ENCODE assay signal across 14 mouse cellular contexts in genomic region chr3:54592655-54593428, GRCm38 (mm10).
A peak's percentile ranks its signal among the peaks of the same experiment; 100 is the strongest.
DNase-seq lines count a peak whose midpoint lies in the region; ATAC-seq and TF ChIP-seq lines count a peak whose summit lies in the region.
"Had no signal": no experiment of that assay in that cellular context is flagged by ENCODE, and none has a peak within 500 bp of the region (broad histone marks: within the 10 kb centered on the region; RNA-seq: fewer than 3 reads in every experiment).

No protein-coding gene starts in this region.

- dilution Hi-C loops in CH12.LX (cut with MboI; ENCODE audit: extremely low pct_ligation_motif_present, extremely low pct_unique_long_range_greater_than_20kb, low sequenced_read_pairs) = no loop called here

- ATAC-seq in kidney, embryonic 14.5 days (ENCODE audit: low FRiP score, low TSS enrichment) = peak; percentile 57; the same call in 1 of the 2 replicates
- ATAC-seq in liver, embryonic 11.5 days (replicated peaks; ENCODE audit: low FRiP score) = no peak

- no peaks in the 10 kb centered on the region for H3K4me1 ChIP-seq in kidney, embryonic 14.5 days (ENCODE audit: control insufficient read depth, insufficient read depth, low read length)
- peaks cover 13 to 44% of the 10 kb centered on the region in 2 experiments for H3K4me1 ChIP-seq in CH12.LX (ENCODE audit: control insufficient read depth in 1 of 2, insufficient read depth in 2 of 2)
- peaks cover 4% of the 10 kb centered on the region for H3K4me1 ChIP-seq in liver, embryonic 11.5 days (replicated peaks; ENCODE audit: control insufficient read depth, insufficient read depth, low read length)
- H3K4me1 ChIP-seq in thymus, adult 2 months (replicated peaks; ENCODE audit: control insufficient read depth, insufficient read depth, low read length) = peaks cover 23% of the 10 kb centered on the region
- H3K4me1 ChIP-seq: lung, embryonic 15.5 days; midbrain, embryonic 12.5 days; neural tube, embryonic 15.5 days had no signal

- no peak for DNase-seq in kidney, postnatal 25 days
- peak; percentile 27 for DNase-seq in CH12.LX (ENCODE audit: extremely low read depth)
- DNase-seq in liver, embryonic 11.5 days (ENCODE audit: low spot score) = no peak
- DNase-seq in thymus, adult 2 months = peak; percentile 18
- no peak for DNase-seq in natural killer cell, adult 2 months (ENCODE audit: low spot score in 2 of 2)
- no peak for DNase-seq in frontal cortex, adult 2 months (ENCODE audit: extremely low spot score in 1 of 2, low spot score in 1 of 2)
- DNase-seq in gastrocnemius, postnatal 4 days (ENCODE audit: low spot score in 2 of 2) = no peak
- DNase-seq: gastrocnemius, adult 2 months; kidney, postnatal 14 days had no signal

- no peak for TF ChIP-seq CTCF in CH12.LX (conservative IDR thresholded peaks at IDR 0.05 in 1 of 2, IDR thresholded peaks at IDR 0.05 in 1 of 2; ENCODE audit: low read depth in 2 of 2, low read length in 2 of 2)
- TF ChIP-seq CTCF in thymus, adult 2 months (IDR thresholded peaks at IDR 0.05; ENCODE audit: borderline replicate concordance, control insufficient read depth, extremely low read depth, insufficient read depth, low read length, poor library complexity) = no peak

- H3K79me2 ChIP-seq in CH12.LX (replicated peaks; ENCODE audit: control insufficient read depth, extremely low read depth, insufficient read depth, poor library complexity, severe bottlenecking) = no peaks in the 10 kb centered on the region

- no peak for TF ChIP-seq POLR2A in CH12.LX (IDR thresholded peaks at IDR 0.05; ENCODE audit: low read depth, low read length)
- no peak for TF ChIP-seq POLR2A in thymus, adult 2 months (IDR thresholded peaks at IDR 0.05; ENCODE audit: control insufficient read depth, extremely low read depth, insufficient read depth, low read length, poor library complexity)

- 40% methylated on average over 14 of the region's 14 CpGs for WGBS in kidney, embryonic 14.5 days
- 34% methylated on average over 14 of the region's 14 CpGs for WGBS in liver, embryonic 11.5 days
- WGBS in thymus, adult 2 months = 4% methylated on average over 14 of the region's 14 CpGs

- H3K27me3 ChIP-seq in kidney, embryonic 14.5 days (ENCODE audit: control insufficient read depth, insufficient read depth, low read length) = no peaks in the 10 kb centered on the region
- H3K27me3 ChIP-seq in CH12.LX (replicated peaks) = no peaks in the 10 kb centered on the region
- H3K27me3 ChIP-seq in liver, embryonic 11.5 days (replicated peaks; ENCODE audit: control insufficient read depth, insufficient read depth, low read length) = no peaks in the 10 kb centered on the region
- no peaks in the 10 kb centered on the region for H3K27me3 ChIP-seq in thymus, adult 2 months (ENCODE audit: control insufficient read depth, insufficient read depth, low read length)
- H3K27me3 ChIP-seq: lung, embryonic 15.5 days; midbrain, embryonic 12.5 days; neural tube, embryonic 15.5 days had no signal

- H3K9ac ChIP-seq in kidney, embryonic 14.5 days (ENCODE audit: low read depth, low read length) = no peak overlapping the region
- H3K9ac ChIP-seq in CH12.LX (ENCODE audit: insufficient read depth, low read depth) = no peak overlapping the region; the same call in 1 of the 2 replicates
- H3K9ac ChIP-seq in liver, embryonic 11.5 days (ENCODE audit: low read depth, low read length) = no peak overlapping the region
- H3K9ac ChIP-seq: hindbrain, embryonic 14.5 days; lung, embryonic 15.5 days; midbrain, embryonic 12.5 days; neural tube, embryonic 15.5 days had no signal

- no peak overlapping the region for H3K4me2 ChIP-seq in kidney, embryonic 14.5 days (replicated peaks; ENCODE audit: low read depth, low read length)
- no peak overlapping the region for H3K4me2 ChIP-seq in CH12.LX (ENCODE audit: insufficient read depth, low read depth, poor library complexity, severe bottlenecking)
- peak overlapping the region; percentile 5; the same call in 1 of the 2 replicates for H3K4me2 ChIP-seq in liver, embryonic 11.5 days
- H3K4me2 ChIP-seq: hindbrain, embryonic 14.5 days; lung, embryonic 15.5 days; midbrain, embryonic 12.5 days; neural tube, embryonic 15.5 days had no signal

- no peaks in the 10 kb centered on the region for H3K9me3 ChIP-seq in kidney, embryonic 14.5 days (ENCODE audit: control insufficient read depth, low read length)
- peaks cover 6% of the 10 kb centered on the region for H3K9me3 ChIP-seq in CH12.LX (replicated peaks; ENCODE audit: low read length)
- no peaks in the 10 kb centered on the region for H3K9me3 ChIP-seq in liver, embryonic 11.5 days (ENCODE audit: control insufficient read depth, low read length)
- H3K9me3 ChIP-seq: lung, embryonic 15.5 days; midbrain, embryonic 12.5 days; neural tube, embryonic 15.5 days had no signal

- no peak for TF ChIP-seq EP300 in CH12.LX (IDR thresholded peaks at IDR 0.05; ENCODE audit: low read length)

- no peak overlapping the region for H3K4me3 ChIP-seq in kidney, embryonic 14.5 days (ENCODE audit: low read length)
- peak overlapping the region in 1 of 3 experiments; percentile 17 for H3K4me3 ChIP-seq in CH12.LX (replicated peaks in 1 of 3; ENCODE audit: low read depth in 2 of 3, low read length in 2 of 3, poor library complexity in 1 of 3)
- H3K4me3 ChIP-seq in liver, embryonic 11.5 days (ENCODE audit: low read depth, low read length) = no peak overlapping the region
- H3K4me3 ChIP-seq in thymus, adult 2 months (ENCODE audit: control insufficient read depth, insufficient read depth, low read length) = peak overlapping the region; percentile 23
- H3K4me3 ChIP-seq: gastrocnemius, adult 2 months; lung, embryonic 15.5 days; midbrain, embryonic 12.5 days; neural tube, embryonic 15.5 days had no signal

- no peaks in the 10 kb centered on the region for H3K36me3 ChIP-seq in kidney, embryonic 14.5 days (ENCODE audit: control insufficient read depth, insufficient read depth, low read length)
- H3K36me3 ChIP-seq in CH12.LX (replicated peaks in 1 of 2; ENCODE audit: control insufficient read depth in 1 of 2, insufficient read depth in 1 of 2, low read length in 1 of 2) = no peaks in the 10 kb centered on the region
- H3K36me3 ChIP-seq in liver, embryonic 11.5 days (ENCODE audit: control insufficient read depth, insufficient read depth, low read length) = no peaks in the 10 kb centered on the region
- no peaks in the 10 kb centered on the region for H3K36me3 ChIP-seq in thymus, adult 2 months (ENCODE audit: control insufficient read depth, insufficient read depth, low read length)
- H3K36me3 ChIP-seq: lung, embryonic 15.5 days; midbrain, embryonic 12.5 days; neural tube, embryonic 15.5 days had no signal

- in situ Hi-C loops in CH12.LX (cut with MboI; ENCODE audit: low pct_ligation_motif_present, low pct_unique_long_range_greater_than_20kb, low sequenced_read_pairs) = no loop called here

- H3K27ac ChIP-seq in kidney, embryonic 14.5 days (ENCODE audit: low read depth, low read length) = no peak overlapping the region
- no peak overlapping the region for H3K27ac ChIP-seq in CH12.LX (ENCODE audit: insufficient read depth, low read depth)
- H3K27ac ChIP-seq in liver, embryonic 11.5 days (ENCODE audit: low read depth, low read length) = no peak overlapping the region
- H3K27ac ChIP-seq in thymus, adult 2 months (ENCODE audit: control insufficient read depth, insufficient read depth, low read length) = peak overlapping the region; percentile 86
- H3K27ac ChIP-seq: gastrocnemius, adult 2 months; hindbrain, embryonic 14.5 days; lung, embryonic 15.5 days; midbrain, embryonic 12.5 days; neural tube, embryonic 15.5 days had no signal

- TF ChIP-seq RAD21 in CH12.LX (IDR thresholded peaks at IDR 0.05; ENCODE audit: low read depth, low read length) = no peak

TF ChIP-seq in CH12.LX, 34 proteins besides CTCF, POLR2A, EP300 and RAD21:
- TF ChIP-seq MAFK (IDR thresholded peaks at IDR 0.05; ENCODE audit: insufficient replicate concordance, low read length) (no peak), USF1 (IDR thresholded peaks at IDR 0.05; ENCODE audit: low read depth, low read length) (no peak), PAX5 (IDR thresholded peaks at IDR 0.05; ENCODE audit: low read length) (no peak), MEF2A (IDR thresholded peaks at IDR 0.05; ENCODE audit: borderline replicate concordance, low read depth, low read length) (no peak), KAT2A (IDR thresholded peaks at IDR 0.05; ENCODE audit: insufficient replicate concordance, low read length) (no peak), ETS1 (conservative IDR thresholded peaks at IDR 0.05; ENCODE audit: low read depth, low read length) (0 out of 2 replicates have a peak, but pooled peaks have one; percentile 21), NRF1 (IDR thresholded peaks at IDR 0.05; ENCODE audit: low read depth, low read length) (no peak), TBP (conservative IDR thresholded peaks at IDR 0.05; ENCODE audit: low read depth, low read length) (no peak)

Comparison
In these comparisons a context has a peak if more than half of its experiments do, and no peak if none do; other contexts are left out.
1. DNase-seq: peak in CH12.LX (single experiment) and thymus, adult 2 months (single experiment); none in kidney, postnatal 25 days (0 of 2), liver, embryonic 11.5 days (single experiment), natural killer cell, adult 2 months (0 of 2), frontal cortex, adult 2 months (0 of 2) and gastrocnemius, postnatal 4 days (0 of 2).